Mouse (Mus musculus): ENCODE measurements around the gene Dgki. TPM values are rescaled to one million over a fixed set of nuclear protein-coding genes. Genes with fewer than 3 reads are reported as not detected.

Gene Dgki
- polyA plus RNA-seq, 1 experiment from 2014 or later: 1.0 TPM

DNA sequence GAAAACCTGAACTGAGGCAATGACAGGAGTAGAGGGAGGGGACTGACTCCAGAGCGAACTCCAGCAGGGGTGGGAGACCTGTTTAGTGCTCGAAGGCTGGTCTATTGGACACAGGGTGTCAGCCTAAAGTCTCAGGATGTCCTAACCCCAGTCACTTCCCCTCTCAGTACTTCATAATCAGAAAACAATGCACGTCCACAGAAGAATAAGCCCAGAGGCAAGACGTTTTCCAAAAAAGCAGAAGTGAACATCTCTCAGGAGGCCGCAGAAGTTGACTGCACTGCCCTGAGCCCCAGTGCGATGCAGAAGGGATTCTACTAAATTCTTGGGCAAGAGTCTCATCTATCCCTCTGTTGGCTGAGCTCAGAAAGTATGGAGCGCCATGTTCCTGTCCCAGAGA, 37.5 kb downstream of the Dgki start:
- 84% methylated on average over 7 of the region's 7 CpGs for WGBS
- Histone ChIP-seq H3K9ac (replicated peaks; ENCODE audit: low read depth, low read length) (no peak overlapping the region), H3K9me3 (ENCODE audit: control insufficient read depth, low read depth, low read length) (0 out of 2 replicates have a peak, but pooled peaks cover 4% of the 10 kb centered on the region), H3K4me2 (replicated peaks; ENCODE audit: low read depth, low read length) (no peak overlapping the region), H3K4me3 (ENCODE audit: low read depth, low read length) (no peak overlapping the region), H3K4me1 (ENCODE audit: control insufficient read depth, insufficient read depth, low read length) (no peaks in the 10 kb centered on the region), H3K36me3 (ENCODE audit: control insufficient read depth, insufficient read depth, low read length) (no peaks in the 10 kb centered on the region), H3K27me3 (ENCODE audit: control insufficient read depth, insufficient read depth, low read length) (no peaks in the 10 kb centered on the region), H3K27ac (ENCODE audit: low read length) (no peak overlapping the region)
- ATAC-seq (ENCODE audit: insufficient number of reproducible peaks, insufficient read depth, low FRiP score, low read depth): no peak

DNA sequence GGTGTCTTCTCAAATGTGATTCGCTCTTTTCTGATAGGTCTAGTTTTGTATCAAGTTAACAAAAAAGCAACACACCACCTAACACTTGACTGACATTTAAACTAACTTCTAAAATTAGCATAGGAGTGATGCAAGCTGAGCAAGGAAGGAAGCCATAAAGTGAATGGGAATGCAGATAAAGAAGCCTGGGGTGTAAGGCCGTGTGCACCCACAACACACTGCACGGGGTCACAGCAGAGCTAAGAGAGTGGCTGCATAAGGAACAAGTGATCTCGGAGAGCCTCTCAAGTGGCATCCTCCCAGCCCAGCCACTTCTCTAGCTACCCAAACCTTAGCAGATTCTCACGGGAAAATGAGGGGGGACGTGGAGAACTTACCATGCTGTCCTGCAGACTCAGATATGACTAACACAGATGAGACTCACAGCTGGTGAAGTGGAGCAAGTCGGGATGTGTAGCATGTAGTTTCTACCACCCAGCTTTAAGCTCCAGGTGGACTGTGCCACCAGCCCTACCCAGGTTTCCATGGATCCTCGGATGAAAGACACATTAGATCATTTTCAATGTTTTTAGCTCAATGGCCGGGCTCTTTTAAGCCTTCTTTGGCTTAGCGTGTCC, 38.6 kb downstream of the Dgki start:
- no peaks in the 10 kb centered on the region for H3K4me1 ChIP-seq (ENCODE audit: control insufficient read depth, insufficient read depth, low read length)
- H3K27me3 ChIP-seq (ENCODE audit: control insufficient read depth, insufficient read depth, low read length): no peaks in the 10 kb centered on the region
- no peaks in the 10 kb centered on the region for H3K36me3 ChIP-seq (ENCODE audit: control insufficient read depth, insufficient read depth, low read length)
- no peak overlapping the region for H3K9ac ChIP-seq (replicated peaks; ENCODE audit: low read depth, low read length)
- 0 out of 2 replicates have a peak, but pooled peaks cover 4% of the 10 kb centered on the region for H3K9me3 ChIP-seq (ENCODE audit: control insufficient read depth, low read depth, low read length)
- H3K27ac ChIP-seq (ENCODE audit: low read length): no peak overlapping the region
- H3K4me3 ChIP-seq (ENCODE audit: low read depth, low read length): no peak overlapping the region
- ATAC-seq (ENCODE audit: insufficient number of reproducible peaks, insufficient read depth, low FRiP score, low read depth): no peak
- WGBS: 87% methylated on average over 10 of the region's 10 CpGs
- no peak overlapping the region for H3K4me2 ChIP-seq (replicated peaks; ENCODE audit: low read depth, low read length)

DNA sequence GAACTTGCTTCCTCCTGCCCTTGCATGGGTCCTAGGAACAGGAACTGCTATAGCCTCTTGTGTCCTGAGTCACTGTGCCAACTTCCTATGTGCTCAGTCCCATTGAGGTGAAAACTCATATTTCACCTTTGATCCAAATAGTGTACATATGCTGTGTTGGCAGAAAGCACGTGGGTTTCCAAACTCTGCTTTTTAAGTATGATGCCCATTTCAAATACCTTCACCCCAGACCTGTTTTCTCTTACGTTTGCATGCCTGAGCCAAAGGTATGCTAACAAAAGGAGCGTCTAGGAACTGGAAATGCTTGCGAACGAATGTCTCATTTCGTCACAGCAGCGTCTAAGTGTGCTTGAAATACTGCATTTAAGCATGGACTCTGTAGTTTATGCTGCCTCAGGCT, 41.3 kb downstream of the Dgki start:
- Histone ChIP-seq H3K4me2 (replicated peaks; ENCODE audit: low read depth, low read length) (no peak overlapping the region), H3K27me3 (ENCODE audit: control insufficient read depth, insufficient read depth, low read length) (no peaks in the 10 kb centered on the region), H3K9ac (replicated peaks; ENCODE audit: low read depth, low read length) (no peak overlapping the region), H3K36me3 (ENCODE audit: control insufficient read depth, insufficient read depth, low read length) (no peaks in the 10 kb centered on the region), H3K4me3 (ENCODE audit: low read depth, low read length) (no peak overlapping the region), H3K4me1 (ENCODE audit: control insufficient read depth, insufficient read depth, low read length) (no peaks in the 10 kb centered on the region), H3K9me3 (ENCODE audit: control insufficient read depth, low read depth, low read length) (0 out of 2 replicates have a peak, but pooled peaks cover under 1% of the 10 kb centered on the region), H3K27ac (ENCODE audit: low read length) (no peak overlapping the region)
- WGBS: 87% methylated on average over 7 of the region's 7 CpGs
- no peak for ATAC-seq (ENCODE audit: insufficient number of reproducible peaks, insufficient read depth, low FRiP score, low read depth)

DNA sequence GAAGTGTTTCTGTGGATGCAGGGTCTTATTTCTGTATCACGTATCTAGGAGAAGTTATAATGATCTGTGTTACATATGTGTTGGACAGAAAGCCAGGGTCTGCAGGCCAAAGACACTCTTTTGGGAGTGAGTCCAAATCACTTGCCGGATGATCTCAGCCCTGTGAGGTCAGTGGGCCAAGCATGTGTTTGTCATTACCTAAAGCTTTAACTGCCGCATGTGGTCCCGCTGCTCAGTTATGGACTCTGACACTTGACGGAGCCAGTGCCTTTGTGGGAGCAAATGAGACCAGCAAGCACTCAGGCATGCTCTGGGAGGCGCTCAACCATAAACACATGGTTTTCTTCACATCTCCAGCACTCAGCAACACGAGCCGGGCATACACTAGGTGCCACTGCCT, 45.8 kb downstream of the Dgki start:
- Histone ChIP-seq H3K4me3 (ENCODE audit: low read depth, low read length) (no peak overlapping the region), H3K27ac (ENCODE audit: low read length) (no peak overlapping the region), H3K27me3 (ENCODE audit: control insufficient read depth, insufficient read depth, low read length) (no peaks in the 10 kb centered on the region), H3K4me2 (replicated peaks; ENCODE audit: low read depth, low read length) (no peak overlapping the region), H3K4me1 (ENCODE audit: control insufficient read depth, insufficient read depth, low read length) (no peaks in the 10 kb centered on the region), H3K9ac (replicated peaks; ENCODE audit: low read depth, low read length) (no peak overlapping the region), H3K36me3 (ENCODE audit: control insufficient read depth, insufficient read depth, low read length) (no peaks in the 10 kb centered on the region), H3K9me3 (ENCODE audit: control insufficient read depth, low read depth, low read length) (no peaks in the 10 kb centered on the region)
- ATAC-seq (ENCODE audit: insufficient number of reproducible peaks, insufficient read depth, low FRiP score, low read depth): no peak
- WGBS: 60% methylated on average over 8 of the region's 8 CpGs

DNA sequence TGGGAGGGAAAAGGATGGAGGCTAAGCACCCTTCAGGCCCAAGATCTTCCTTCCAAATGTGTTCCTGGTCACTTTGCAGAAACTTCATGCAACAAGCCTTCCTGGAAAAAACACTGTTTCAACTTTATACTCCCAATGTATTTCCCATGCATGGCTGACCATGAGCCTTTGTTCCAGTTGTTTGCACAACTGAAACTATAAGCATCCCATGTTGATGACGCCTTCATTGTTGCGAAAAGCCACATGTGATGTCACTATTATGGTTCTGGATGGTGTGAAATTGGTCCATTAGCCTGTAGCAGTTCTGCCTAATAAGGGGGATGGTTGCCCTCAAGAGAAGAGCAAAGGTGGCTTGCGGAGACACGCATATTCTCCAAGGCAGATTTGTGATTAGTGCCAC, 47.4 kb downstream of the Dgki start:
- Histone ChIP-seq H3K9ac (replicated peaks; ENCODE audit: low read depth, low read length) (no peak overlapping the region), H3K4me1 (ENCODE audit: control insufficient read depth, insufficient read depth, low read length) (no peaks in the 10 kb centered on the region), H3K27ac (ENCODE audit: low read length) (no peak overlapping the region), H3K9me3 (ENCODE audit: control insufficient read depth, low read depth, low read length) (no peaks in the 10 kb centered on the region), H3K4me2 (replicated peaks; ENCODE audit: low read depth, low read length) (no peak overlapping the region), H3K4me3 (ENCODE audit: low read depth, low read length) (no peak overlapping the region), H3K36me3 (ENCODE audit: control insufficient read depth, insufficient read depth, low read length) (no peaks in the 10 kb centered on the region), H3K27me3 (ENCODE audit: control insufficient read depth, insufficient read depth, low read length) (no peaks in the 10 kb centered on the region)
- 98% methylated on average over 4 of the region's 4 CpGs for WGBS
- no peak for ATAC-seq (ENCODE audit: insufficient number of reproducible peaks, insufficient read depth, low FRiP score, low read depth)

DNA sequence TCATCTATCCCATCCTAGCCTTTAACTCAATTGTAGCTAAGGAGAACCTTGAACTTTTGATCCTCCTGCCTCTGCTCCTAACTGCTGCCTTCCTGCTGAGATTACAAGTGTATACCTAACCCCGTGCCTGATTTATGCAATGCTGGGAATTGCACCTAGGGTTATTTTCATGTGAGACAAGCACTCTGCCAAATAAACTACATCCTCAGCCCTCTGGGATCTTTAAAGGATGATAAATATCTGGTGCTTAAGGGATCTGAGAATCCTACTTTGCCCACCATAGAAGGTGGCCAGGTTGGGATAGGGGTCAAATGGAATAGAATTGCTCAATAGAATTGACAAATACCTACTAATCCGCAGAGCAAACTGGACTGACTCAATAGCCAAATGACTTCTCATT, 49.3 kb downstream of the Dgki start:
- Histone ChIP-seq H3K4me3 (ENCODE audit: low read depth, low read length) (no peak overlapping the region), H3K27me3 (ENCODE audit: control insufficient read depth, insufficient read depth, low read length) (no peaks in the 10 kb centered on the region), H3K27ac (ENCODE audit: low read length) (no peak overlapping the region), H3K4me1 (ENCODE audit: control insufficient read depth, insufficient read depth, low read length) (no peaks in the 10 kb centered on the region), H3K36me3 (ENCODE audit: control insufficient read depth, insufficient read depth, low read length) (no peaks in the 10 kb centered on the region), H3K4me2 (replicated peaks; ENCODE audit: low read depth, low read length) (no peak overlapping the region), H3K9ac (replicated peaks; ENCODE audit: low read depth, low read length) (no peak overlapping the region), H3K9me3 (ENCODE audit: control insufficient read depth, low read depth, low read length) (no peaks in the 10 kb centered on the region)
- ATAC-seq (ENCODE audit: insufficient number of reproducible peaks, insufficient read depth, low FRiP score, low read depth): no peak
- 80% methylated on average over 2 of the region's 2 CpGs for WGBS

DNA sequence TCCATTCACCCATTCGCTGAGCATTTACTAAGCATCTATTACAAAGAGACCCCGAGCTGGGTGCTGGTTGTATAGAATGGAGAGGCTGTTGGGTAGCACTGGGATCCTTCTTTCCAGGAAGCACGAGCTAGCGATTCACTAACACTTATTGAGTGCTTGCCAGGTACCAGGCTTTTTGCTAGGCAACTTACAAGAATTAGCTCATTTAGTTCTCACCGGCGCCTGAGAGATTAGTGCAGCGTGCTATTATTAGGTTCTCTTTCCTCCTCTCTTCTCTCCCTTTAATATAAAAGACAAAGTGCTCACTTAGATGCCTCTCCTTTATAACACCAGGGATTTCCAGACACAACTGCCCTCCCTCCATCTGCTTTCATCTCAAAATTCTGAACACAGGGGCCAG, 54.2 kb downstream of the Dgki start:
- no peak overlapping the region for H3K4me3 ChIP-seq (ENCODE audit: low read depth, low read length)
- WGBS: 92% methylated on average over 7 of the region's 7 CpGs

DNA sequence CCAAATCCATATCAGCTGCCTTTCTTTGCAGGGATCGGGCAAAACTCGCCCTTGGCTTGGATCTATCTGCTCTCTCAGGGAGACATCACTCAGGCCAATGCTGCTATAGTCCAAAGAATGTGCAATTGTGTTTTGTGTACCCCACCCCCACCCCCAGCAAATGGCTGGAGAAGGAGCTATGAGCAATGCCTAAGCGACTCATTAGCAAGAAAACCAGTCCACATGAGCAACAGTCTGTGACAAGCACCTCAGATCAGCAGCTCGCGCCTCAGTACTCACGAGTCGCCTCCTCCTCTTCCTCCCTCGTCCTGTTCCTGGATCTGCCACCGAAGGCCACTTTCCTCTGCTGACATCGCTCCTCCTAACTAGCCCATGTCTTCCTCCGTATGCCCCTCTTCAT, 55.9 kb downstream of the Dgki start:
- no peak for ATAC-seq (ENCODE audit: insufficient number of reproducible peaks, insufficient read depth, low FRiP score, low read depth)
- H3K4me3 ChIP-seq (ENCODE audit: low read depth, low read length): no peak overlapping the region
- no peaks in the 10 kb centered on the region for H3K36me3 ChIP-seq (ENCODE audit: control insufficient read depth, insufficient read depth, low read length)
- WGBS: 85% methylated on average over 11 of the region's 11 CpGs
- no peaks in the 10 kb centered on the region for H3K27me3 ChIP-seq (ENCODE audit: control insufficient read depth, insufficient read depth, low read length)
- H3K27ac ChIP-seq (ENCODE audit: low read length): no peak overlapping the region
- no peak overlapping the region for H3K4me2 ChIP-seq (replicated peaks; ENCODE audit: low read depth, low read length)
- H3K4me1 ChIP-seq (ENCODE audit: control insufficient read depth, insufficient read depth, low read length): no peaks in the 10 kb centered on the region
- H3K9ac ChIP-seq (replicated peaks; ENCODE audit: low read depth, low read length): no peak overlapping the region
- H3K9me3 ChIP-seq (ENCODE audit: control insufficient read depth, low read depth, low read length): no peaks in the 10 kb centered on the region

More for the DNA sequence above, 54.2 kb downstream of the Dgki start:
- ATAC-seq (ENCODE audit: insufficient number of reproducible peaks, insufficient read depth, low FRiP score, low read depth): no peak
- Histone ChIP-seq H3K4me1 (ENCODE audit: control insufficient read depth, insufficient read depth, low read length) (no peaks in the 10 kb centered on the region), H3K27ac (ENCODE audit: low read length) (no peak overlapping the region), H3K4me2 (replicated peaks; ENCODE audit: low read depth, low read length) (no peak overlapping the region), H3K9ac (replicated peaks; ENCODE audit: low read depth, low read length) (no peak overlapping the region), H3K36me3 (ENCODE audit: control insufficient read depth, insufficient read depth, low read length) (no peaks in the 10 kb centered on the region), H3K9me3 (ENCODE audit: control insufficient read depth, low read depth, low read length) (no peaks in the 10 kb centered on the region), H3K27me3 (ENCODE audit: control insufficient read depth, insufficient read depth, low read length) (no peaks in the 10 kb centered on the region)

DNA sequence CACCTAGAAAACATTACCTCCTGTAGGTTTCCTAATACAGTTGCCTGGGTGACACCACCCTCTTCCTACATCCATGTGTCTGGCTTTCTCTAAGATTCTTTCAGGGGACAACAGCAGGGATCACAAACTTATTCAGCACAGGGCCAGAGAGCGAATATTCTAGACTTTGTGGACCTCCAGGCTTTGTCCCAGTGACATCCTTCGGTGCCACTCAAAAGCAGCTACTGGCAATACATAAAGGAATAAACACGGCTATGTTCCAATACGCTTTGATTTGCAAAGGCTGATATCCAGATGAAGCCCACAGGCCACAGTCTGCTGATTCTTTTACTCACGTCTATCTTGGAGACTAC, 57.2 kb downstream of the Dgki start:
- H3K4me2 ChIP-seq (replicated peaks; ENCODE audit: low read depth, low read length): no peak overlapping the region
- no peaks in the 10 kb centered on the region for H3K36me3 ChIP-seq (ENCODE audit: control insufficient read depth, insufficient read depth, low read length)
- ATAC-seq (ENCODE audit: insufficient number of reproducible peaks, insufficient read depth, low FRiP score, low read depth): no peak
- H3K9me3 ChIP-seq (ENCODE audit: control insufficient read depth, low read depth, low read length): no peaks in the 10 kb centered on the region
- H3K27me3 ChIP-seq (ENCODE audit: control insufficient read depth, insufficient read depth, low read length): no peaks in the 10 kb centered on the region
- H3K27ac ChIP-seq (ENCODE audit: low read length): no peak overlapping the region
- H3K9ac ChIP-seq (replicated peaks; ENCODE audit: low read depth, low read length): no peak overlapping the region
- no peaks in the 10 kb centered on the region for H3K4me1 ChIP-seq (ENCODE audit: control insufficient read depth, insufficient read depth, low read length)
- WGBS: 89% methylated on average over 5 of the region's 5 CpGs
- H3K4me3 ChIP-seq (ENCODE audit: low read depth, low read length): no peak overlapping the region

Measured in stomach, embryonic 14.5 days (tissue).